Mouse (Mus musculus): ENCODE results near the gene March7.

GRCm38 (mm10) chr2:60269856-60270479, 60.3 kb downstream of the March7 start:
- TF ChIP-seq MXI1 (IDR thresholded peaks at IDR 0.05; ENCODE audit: low read depth, low read length) (no peak), POLR2A (IDR thresholded peaks at IDR 0.05; ENCODE audit: control insufficient read depth in 1 of 2, insufficient read depth in 1 of 2, low read depth in 1 of 2, low read length in 2 of 2, poor library complexity in 1 of 2) (no peak), CTCF (IDR thresholded peaks at IDR 0.05 in 2 of 3, conservative IDR thresholded peaks at IDR 0.05 in 1 of 3; ENCODE audit: control insufficient read depth in 1 of 3, insufficient read depth in 1 of 3, low read depth in 2 of 3, low read length in 3 of 3, poor library complexity in 1 of 3, severe bottlenecking in 1 of 3) (no peak), ZNF384 (IDR thresholded peaks at IDR 0.05; ENCODE audit: low read depth, low read length) (no peak), USF1 (IDR thresholded peaks at IDR 0.05; ENCODE audit: low read depth, low read length) (no peak), GATA1 (IDR thresholded peaks at IDR 0.05; ENCODE audit: low read depth, low read length) (no peak), SIN3A (IDR thresholded peaks at IDR 0.05; ENCODE audit: low read length) (no peak), NRF1 (IDR thresholded peaks at IDR 0.05; ENCODE audit: insufficient read depth, low read depth, low read length, poor library complexity, severe bottlenecking) (no peak), ELF1 (IDR thresholded peaks at IDR 0.05; ENCODE audit: low read depth, low read length) (no peak), RCOR1 (IDR thresholded peaks at IDR 0.05; ENCODE audit: low read depth, low read length) (no peak)

Measured in MEL (cell line).